Mouse (Mus musculus): ENCODE data around the gene Ccdc34. TPM values are rescaled to one million over a fixed set of nuclear protein-coding genes. Genes with fewer than 3 reads are reported as not detected.
A peak's percentile ranks its signal among the peaks of the same experiment; 100 is the strongest.

The Ccdc34 gene
- polyA plus RNA-seq, 1 experiment from 2014 or later, result 26.8 TPM

DNA sequence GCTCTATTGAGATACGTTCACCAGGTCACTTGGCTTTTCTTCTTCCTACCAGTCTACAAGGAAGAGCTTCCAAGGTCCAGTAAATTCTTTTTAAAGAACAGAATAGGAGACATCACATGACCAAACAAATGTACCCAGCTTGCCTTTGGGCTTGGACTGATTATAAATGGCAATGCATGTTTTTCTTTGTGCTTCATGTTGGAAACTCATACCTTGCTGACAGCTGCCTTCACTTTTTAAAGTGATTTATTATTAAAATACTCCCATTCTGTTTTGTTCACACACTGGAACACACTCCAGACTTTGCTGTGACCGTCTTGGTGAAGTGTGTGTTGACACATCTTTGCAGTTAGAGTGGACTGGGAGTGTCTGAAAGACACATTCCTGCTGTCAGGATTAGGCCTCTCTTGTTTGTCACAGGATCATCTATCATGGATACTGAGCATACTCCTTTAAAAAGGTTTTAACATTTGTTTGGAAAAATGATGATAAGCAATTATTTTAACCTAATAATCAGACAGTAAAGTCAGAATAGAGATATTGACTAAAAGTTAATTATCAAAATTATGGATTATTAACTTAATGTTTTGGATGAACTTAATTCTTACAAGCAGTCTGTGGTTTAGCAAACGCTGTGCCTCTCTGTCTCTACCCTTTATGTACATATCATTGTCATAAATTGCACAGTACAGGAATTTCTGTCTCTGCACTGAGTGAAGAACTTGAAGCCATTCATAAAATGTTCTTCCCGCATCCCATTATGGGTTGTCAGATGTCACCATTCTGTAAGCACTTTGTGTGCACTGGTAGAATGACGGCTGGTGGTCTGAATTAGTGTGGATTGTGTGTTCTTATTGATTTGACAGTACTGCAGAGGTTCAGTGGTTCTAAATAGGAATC lies 25.5 kb downstream of the Ccdc34 start:
- H3K27me3 ChIP-seq (replicated peaks), result no peaks in the 10 kb centered on the region
- H3K9me3 ChIP-seq (replicated peaks), result no peaks in the 10 kb centered on the region
- no peak overlapping the region for H3K4me2 ChIP-seq
- no peaks in the 10 kb centered on the region for H3K4me1 ChIP-seq
- no peak overlapping the region for H3K4me3 ChIP-seq
- no peak for ATAC-seq
- peaks cover 24% of the 10 kb centered on the region for H3K36me3 ChIP-seq
- H3K27ac ChIP-seq, result no peak overlapping the region
- WGBS (ENCODE audit: insufficient replicate concordance), result 76% methylated on average over 5 of the region's 5 CpGs
- no peak overlapping the region for H3K9ac ChIP-seq

DNA sequence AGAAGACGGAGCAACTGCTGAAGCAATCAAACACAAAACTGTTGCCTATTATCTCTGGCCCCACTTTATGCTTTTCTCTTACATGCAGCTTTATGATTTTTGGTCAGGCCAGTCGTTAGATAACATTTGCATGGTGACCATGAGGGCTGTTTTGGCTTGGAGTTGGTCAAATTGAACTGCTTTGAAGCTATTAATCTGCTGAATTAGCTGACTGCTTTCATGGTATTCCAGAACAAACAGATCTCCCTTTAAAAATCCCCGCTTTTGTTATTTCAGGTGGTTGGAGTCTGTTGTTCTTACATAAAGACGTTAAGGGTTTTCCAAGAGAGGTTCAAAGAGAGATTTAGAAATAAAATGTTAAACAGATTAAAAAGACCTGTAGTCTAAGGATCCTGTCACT lies 40.8 kb downstream of the Ccdc34 start:
- H3K4me3 ChIP-seq, result no peak overlapping the region
- H3K27me3 ChIP-seq (replicated peaks), result no peaks in the 10 kb centered on the region
- no peak overlapping the region for H3K27ac ChIP-seq
- WGBS (ENCODE audit: insufficient replicate concordance), result 70% methylated on average over 4 of the region's 4 CpGs
- H3K36me3 ChIP-seq, result no peaks in the 10 kb centered on the region
- H3K9ac ChIP-seq, result no peak overlapping the region
- no peak overlapping the region for H3K4me2 ChIP-seq
- H3K9me3 ChIP-seq (replicated peaks), result no peaks in the 10 kb centered on the region
- no peaks in the 10 kb centered on the region for H3K4me1 ChIP-seq
- no peak for ATAC-seq

- WGBS (ENCODE audit: insufficient replicate concordance), result 59% methylated on average over 1 of the region's 1 CpGs
- no peaks in the 10 kb centered on the region for H3K27me3 ChIP-seq (replicated peaks)
- no peak overlapping the region for H3K9ac ChIP-seq
- no peaks in the 10 kb centered on the region for H3K9me3 ChIP-seq (replicated peaks)
- H3K4me2 ChIP-seq, result no peak overlapping the region
- no peak for ATAC-seq
- no peak overlapping the region for H3K4me3 ChIP-seq
- H3K4me1 ChIP-seq, result no peaks in the 10 kb centered on the region
- H3K36me3 ChIP-seq, result no peaks in the 10 kb centered on the region
- no peak overlapping the region for H3K27ac ChIP-seq
These were observed 45.5 kb downstream of the Ccdc34 start for GRCm38 (mm10) chr2:110063131-110063530.

DNA sequence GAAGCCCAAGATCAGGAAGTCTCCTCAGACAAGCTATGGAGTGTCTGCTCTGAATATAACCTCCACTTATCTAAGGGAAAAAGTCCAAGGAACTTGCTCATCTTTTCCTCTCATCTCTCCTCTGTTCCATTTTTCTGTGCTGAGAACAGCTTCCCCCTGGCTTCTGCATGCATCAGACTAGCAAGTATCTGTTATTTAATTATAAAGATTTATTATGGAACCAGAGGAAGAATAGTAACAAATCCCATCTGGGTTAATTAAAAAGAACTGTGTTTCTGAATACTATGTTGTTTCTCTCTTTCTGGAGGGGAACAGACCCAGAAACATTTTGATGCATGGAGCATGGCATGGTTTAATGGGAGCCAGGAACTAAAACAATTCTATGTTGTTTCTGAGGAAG lies 51.3 kb downstream of the Ccdc34 start:
- no peak for ATAC-seq
- H3K27me3 ChIP-seq (replicated peaks), result no peaks in the 10 kb centered on the region
- H3K9ac ChIP-seq, result no peak overlapping the region
- no peaks in the 10 kb centered on the region for H3K36me3 ChIP-seq
- H3K4me3 ChIP-seq, result no peak overlapping the region
- H3K27ac ChIP-seq, result no peak overlapping the region
- H3K4me1 ChIP-seq, result no peaks in the 10 kb centered on the region
- H3K4me2 ChIP-seq, result no peak overlapping the region
- H3K9me3 ChIP-seq (replicated peaks), result no peaks in the 10 kb centered on the region

DNA sequence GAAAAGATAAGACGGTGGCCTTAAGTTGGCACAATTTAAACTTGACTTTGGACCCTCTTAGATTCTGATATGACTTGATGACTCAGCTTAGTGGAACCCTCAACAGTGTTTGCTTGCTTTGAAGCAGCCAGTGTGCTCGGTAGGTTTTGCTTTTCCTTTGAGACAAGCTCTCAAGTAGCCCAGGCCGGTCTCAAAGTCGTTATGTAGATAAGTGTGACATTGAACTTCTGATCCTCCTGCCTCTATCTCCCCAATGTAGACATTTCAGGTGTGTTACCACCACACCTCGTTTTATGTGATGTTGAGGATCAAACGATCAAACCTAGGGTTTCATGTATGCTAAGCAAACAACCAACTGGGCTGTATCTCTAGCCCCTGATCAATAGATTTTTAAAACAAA lies 55.4 kb downstream of the Ccdc34 start:
- H3K4me1 ChIP-seq, result peaks cover 8% of the 10 kb centered on the region; the same call in 1 of the 2 replicates
- no peaks in the 10 kb centered on the region for H3K36me3 ChIP-seq
- WGBS (ENCODE audit: insufficient replicate concordance), result 60% methylated on average over 6 of the region's 6 CpGs
- H3K9me3 ChIP-seq (replicated peaks), result no peaks in the 10 kb centered on the region
- no peak overlapping the region for H3K4me2 ChIP-seq
- no peaks in the 10 kb centered on the region for H3K27me3 ChIP-seq (replicated peaks)
- no peak overlapping the region for H3K27ac ChIP-seq
- H3K9ac ChIP-seq, result no peak overlapping the region
- no peak for ATAC-seq
- no peak overlapping the region for H3K4me3 ChIP-seq

GRCm38 (mm10) chr2:110074646-110075452 lies 57.2 kb downstream of the Ccdc34 start:
- no peaks in the 10 kb centered on the region for H3K36me3 ChIP-seq
- H3K27ac ChIP-seq, result no peak overlapping the region
- H3K4me1 ChIP-seq, result peaks cover 8% of the 10 kb centered on the region; the same call in 1 of the 2 replicates
- no peak for ATAC-seq
- WGBS (ENCODE audit: insufficient replicate concordance), result 78% methylated on average over 6 of the region's 6 CpGs
- no peaks in the 10 kb centered on the region for H3K27me3 ChIP-seq (replicated peaks)
- H3K9me3 ChIP-seq (replicated peaks), result no peaks in the 10 kb centered on the region
- no peak overlapping the region for H3K4me2 ChIP-seq
- no peak overlapping the region for H3K9ac ChIP-seq
- H3K4me3 ChIP-seq, result no peak overlapping the region

DNA sequence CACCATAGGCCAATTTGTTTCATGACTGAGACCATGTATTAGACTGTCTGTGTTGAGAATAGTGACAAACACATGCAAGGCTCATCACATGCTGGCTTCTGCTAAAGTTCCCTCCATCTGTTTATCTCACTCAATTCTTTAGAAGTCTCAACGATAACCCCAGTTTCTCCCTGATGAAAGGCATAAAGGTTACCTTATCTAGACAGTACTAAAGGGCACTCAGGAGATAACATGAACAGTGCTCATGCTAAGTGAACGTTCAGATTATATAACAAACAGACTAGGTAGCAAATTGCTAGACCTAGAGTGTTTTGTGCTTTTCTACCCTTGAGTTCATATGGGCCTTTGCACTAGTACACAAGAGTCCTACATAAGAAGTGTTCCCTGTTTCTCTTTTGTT lies 59.6 kb downstream of the Ccdc34 start:
- Histone ChIP-seq H3K36me3 (no peaks in the 10 kb centered on the region), H3K27me3 (replicated peaks) (no peaks in the 10 kb centered on the region), H3K4me3 (no peak overlapping the region), H3K4me2 (no peak overlapping the region), H3K27ac (no peak overlapping the region), H3K9me3 (replicated peaks) (no peaks in the 10 kb centered on the region), H3K9ac (no peak overlapping the region), H3K4me1 (peaks cover 8% of the 10 kb centered on the region; the same call in 1 of the 2 replicates)
- WGBS (ENCODE audit: insufficient replicate concordance), result 16% methylated on average over 2 of the region's 2 CpGs
- ATAC-seq, result peak; percentile 79

DNA sequence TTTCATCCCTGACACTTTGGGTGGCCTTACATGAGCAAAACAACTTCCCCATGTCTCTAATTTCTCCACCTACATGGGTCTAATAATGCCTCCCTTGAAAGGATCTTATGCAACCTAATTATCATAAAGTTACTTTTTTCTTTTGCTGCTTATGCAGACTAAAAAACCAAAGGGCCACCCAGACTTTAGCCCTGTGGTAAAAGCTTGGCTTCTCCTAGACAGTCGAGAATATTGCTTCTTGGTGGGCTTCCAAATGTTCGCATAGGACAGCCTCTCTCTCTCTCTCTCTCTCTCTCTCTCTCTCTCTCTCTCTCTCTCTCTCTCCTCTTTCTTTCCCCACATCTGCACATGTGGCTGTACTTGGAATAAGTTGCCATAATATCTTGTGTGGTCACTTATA lies 60.0 kb downstream of the Ccdc34 start:
- peaks cover 8% of the 10 kb centered on the region; the same call in 1 of the 2 replicates for H3K4me1 ChIP-seq
- no peak overlapping the region for H3K4me2 ChIP-seq
- H3K9me3 ChIP-seq (replicated peaks), result no peaks in the 10 kb centered on the region
- ATAC-seq, result 0 out of 2 replicates have a peak, but pooled peaks have one; percentile 5
- H3K4me3 ChIP-seq, result no peak overlapping the region
- no peak overlapping the region for H3K27ac ChIP-seq
- WGBS (ENCODE audit: insufficient replicate concordance), result 72% methylated on average over 2 of the region's 2 CpGs
- H3K27me3 ChIP-seq (replicated peaks), result no peaks in the 10 kb centered on the region
- no peak overlapping the region for H3K9ac ChIP-seq
- H3K36me3 ChIP-seq, result no peaks in the 10 kb centered on the region

DNA sequence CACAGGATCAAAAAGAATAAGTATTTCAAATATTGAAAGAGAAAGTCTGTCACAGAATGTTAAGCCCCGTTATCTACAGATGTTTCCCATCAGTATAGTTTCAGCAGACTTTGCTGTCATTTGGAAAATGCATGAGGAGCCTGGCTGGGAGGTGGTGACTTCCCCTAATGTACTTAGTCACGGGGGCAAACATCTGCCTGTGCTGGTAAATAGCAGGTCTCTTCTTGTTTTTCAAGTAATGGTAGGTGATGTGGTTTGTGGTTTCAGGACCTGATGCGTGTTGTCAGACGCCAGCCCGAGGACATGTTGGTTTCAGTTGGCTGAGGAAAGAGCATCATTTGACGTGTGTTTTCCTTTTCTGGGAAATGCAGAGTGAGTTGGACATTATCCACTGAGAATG lies 62.9 kb downstream of the Ccdc34 start:
- Histone ChIP-seq H3K9me3 (replicated peaks) (no peaks in the 10 kb centered on the region), H3K36me3 (no peaks in the 10 kb centered on the region), H3K4me3 (no peak overlapping the region), H3K27ac (no peak overlapping the region), H3K4me2 (no peak overlapping the region), H3K9ac (no peak overlapping the region), H3K27me3 (replicated peaks) (no peaks in the 10 kb centered on the region), H3K4me1 (peaks cover 8% of the 10 kb centered on the region; the same call in 1 of the 2 replicates)
- 21% methylated on average over 6 of the region's 6 CpGs for WGBS (ENCODE audit: insufficient replicate concordance)
- no peak for ATAC-seq

DNA sequence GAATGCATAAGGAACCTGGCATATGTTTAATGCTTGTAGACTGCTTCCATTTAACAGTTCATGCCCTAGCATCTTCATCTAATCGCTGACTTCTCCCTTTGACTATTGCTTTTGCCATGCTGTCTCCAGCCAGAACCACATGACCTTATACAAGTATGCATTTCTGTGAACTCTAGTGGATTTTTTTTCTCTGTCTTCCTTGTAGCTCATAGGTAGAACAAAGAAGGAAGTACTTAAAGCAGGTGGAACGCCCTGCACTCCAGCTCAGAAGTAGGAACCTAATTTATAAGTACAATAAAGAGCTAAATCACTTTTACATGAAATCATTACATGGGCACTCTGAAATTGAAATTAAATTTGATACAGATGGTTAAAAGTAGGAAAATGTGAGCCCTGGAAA lies 65.4 kb downstream of the Ccdc34 start:
- Histone ChIP-seq H3K36me3 (no peaks in the 10 kb centered on the region), H3K4me2 (no peak overlapping the region), H3K4me3 (no peak overlapping the region), H3K27me3 (replicated peaks) (no peaks in the 10 kb centered on the region), H3K4me1 (no peaks in the 10 kb centered on the region), H3K9me3 (replicated peaks) (no peaks in the 10 kb centered on the region), H3K27ac (no peak overlapping the region), H3K9ac (no peak overlapping the region)
- no peak for ATAC-seq
- 71% methylated on average over 2 of the region's 2 CpGs for WGBS (ENCODE audit: insufficient replicate concordance)

DNA sequence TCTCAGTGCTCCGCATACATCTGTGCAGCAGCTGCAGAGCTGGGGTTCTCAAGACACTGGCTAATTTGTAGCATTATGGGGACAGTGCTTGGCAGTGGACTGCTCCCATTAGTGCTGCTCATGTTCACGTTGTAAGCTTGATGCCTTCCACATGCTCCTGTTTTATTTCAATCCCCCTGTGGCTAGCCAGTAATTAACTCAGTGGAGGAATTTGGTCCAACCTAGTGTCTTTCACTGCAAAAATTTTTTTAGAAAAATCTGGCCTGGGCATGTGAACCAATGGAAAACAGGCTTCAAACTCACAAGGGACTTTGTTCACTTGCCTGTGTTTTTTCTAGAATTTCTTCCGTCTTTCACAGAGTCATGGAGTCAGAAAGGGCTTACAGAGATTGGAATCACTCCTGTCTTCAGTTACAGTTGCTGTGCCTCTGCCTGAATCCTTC lies 68.1 kb downstream of the Ccdc34 start:
- Histone ChIP-seq H3K27me3 (replicated peaks) (no peaks in the 10 kb centered on the region), H3K27ac (no peak overlapping the region), H3K4me2 (no peak overlapping the region), H3K9me3 (replicated peaks) (no peaks in the 10 kb centered on the region), H3K4me3 (no peak overlapping the region), H3K4me1 (no peaks in the 10 kb centered on the region), H3K9ac (no peak overlapping the region), H3K36me3 (no peaks in the 10 kb centered on the region)
- ATAC-seq, result no peak
- 62% methylated on average over 3 of the region's 3 CpGs for WGBS (ENCODE audit: insufficient replicate concordance)

DNA sequence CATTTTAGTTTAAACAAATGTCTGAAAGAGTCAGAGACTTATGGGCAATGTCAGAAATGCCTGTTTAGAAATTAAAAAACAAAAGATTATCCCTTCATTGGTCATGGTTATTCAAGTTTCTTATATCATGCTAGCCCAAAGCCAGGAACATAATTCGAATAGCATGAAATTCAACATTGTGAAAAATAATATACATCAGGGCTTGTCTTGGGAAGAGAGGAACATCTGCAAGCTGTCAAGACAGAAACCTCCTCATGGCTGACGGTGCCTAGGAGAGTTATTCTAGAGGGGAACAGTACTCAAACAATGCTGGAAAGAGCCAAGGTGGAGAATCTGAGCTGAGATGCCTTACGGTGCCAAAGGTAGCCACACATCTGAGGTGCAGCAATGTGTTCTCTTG lies 96.5 kb downstream of the Ccdc34 start:
- 65% methylated on average over 3 of the region's 3 CpGs for WGBS (ENCODE audit: insufficient replicate concordance)
- no peak overlapping the region for H3K27ac ChIP-seq
- no peaks in the 10 kb centered on the region for H3K27me3 ChIP-seq (replicated peaks)
- no peak overlapping the region for H3K4me3 ChIP-seq
- H3K4me2 ChIP-seq, result no peak overlapping the region
- no peak for ATAC-seq
- no peaks in the 10 kb centered on the region for H3K4me1 ChIP-seq
- no peaks in the 10 kb centered on the region for H3K9me3 ChIP-seq (replicated peaks)
- H3K36me3 ChIP-seq, result no peaks in the 10 kb centered on the region
- H3K9ac ChIP-seq, result no peak overlapping the region
